Mouse (Mus musculus) kidney, postnatal 0 days (tissue): ENCODE data around the gene AU040320. TPM values are rescaled to one million over a fixed set of nuclear protein-coding genes. Genes with fewer than 3 reads are reported as not detected.
A peak's percentile ranks its signal among the peaks of the same experiment; 100 is the strongest.

Source experiments
- ATAC-seq: fragments of 200-750 bp; cut with Nextera tagmentation; replicated peaks from 2 replicates; pipeline ENCODE4 v1.8.0; 2017; ENCODE audit warnings: low read depth, moderate number of reproducible peaks, moderate TSS enrichment, moderate library complexity; ENCODE audit not compliant: low FRiP score
- DNase-seq: peaks from one replicate; pipeline ENCODE4 v3.0.0-alpha.2; 2016; ENCODE audit warnings: low spot score
- H3K27ac ChIP-seq: fragments of 300-500 bp; sonication (generic); 2 replicates; pipeline ENCODE4 v1.5.1; 2014; ENCODE audit warnings: mild to moderate bottlenecking
- H3K27me3 ChIP-seq: fragments of 300-500 bp; sonication (generic); 2 replicates; pipeline ENCODE4 v1.6.1; 2014; ENCODE audit warnings: low read length, mixed read lengths; ENCODE audit not compliant: insufficient read depth
- H3K36me3 ChIP-seq: fragments of 300-500 bp; sonication (generic); 2 replicates; pipeline ENCODE4 v1.6.1; 2014; ENCODE audit warnings: low read length, mixed read lengths; ENCODE audit not compliant: insufficient read depth
- H3K4me1 ChIP-seq: fragments of 300-500 bp; sonication (generic); replicated peaks from 2 replicates; pipeline ENCODE4 v1.6.1; 2014; ENCODE audit warnings: antibody characterized with exemption, low read length, mixed read lengths; ENCODE audit not compliant: insufficient read depth
- H3K4me2 ChIP-seq: fragments of 300-500 bp; sonication (generic); 2 replicates; pipeline ENCODE4 v1.6.1; 2014; ENCODE audit warnings: mild to moderate bottlenecking, low read length, moderate library complexity, mixed read lengths
- H3K4me3 ChIP-seq: fragments of 300-500 bp; sonication (generic); replicated peaks from 2 replicates; pipeline ENCODE4 v1.5.1; 2014; ENCODE audit warnings: low read depth, low read length
- H3K9ac ChIP-seq: fragments of 300-500 bp; sonication (generic); 2 replicates; pipeline ENCODE4 v1.6.1; 2014; ENCODE audit warnings: low read depth, low read length
- H3K9me3 ChIP-seq: fragments of 300-500 bp; sonication (generic); replicated peaks from 2 replicates; pipeline ENCODE4 v1.6.1; 2016; ENCODE audit warnings: low read length, inconsistent platforms, mixed read lengths
- CTCF ChIP-seq: IDR thresholded peaks from 2 replicates; pipeline ENCODE4 v1.5.1; 2016; ENCODE audit warnings: antibody characterized with exemption, low read depth, mild to moderate bottlenecking, moderate library complexity
- WGBS: fragments of 180-500 bp; shearing (Covaris S2); extraction: QIAGEN DNeasy Blood & Tissue Kit; methylation state at CpG from one replicate; pipeline ENCODE4 v1.1.7; 2014; 5-methylcytosine and 5-hydroxymethylcytosine counted together
- polyA plus RNA-seq: library from polyadenylated mRNA; unstranded; fragments of >200 nt; fragmentation: Nextera tagmentation; extraction: Ambion mirVana; gene quantifications from 2 replicates; pipeline ENCODE4 v1.2.1, GENCODE M21; 2015

The AU040320 gene
- polyA plus RNA-seq, 1 experiment from 2014 or later = 22.6 TPM

DNA sequence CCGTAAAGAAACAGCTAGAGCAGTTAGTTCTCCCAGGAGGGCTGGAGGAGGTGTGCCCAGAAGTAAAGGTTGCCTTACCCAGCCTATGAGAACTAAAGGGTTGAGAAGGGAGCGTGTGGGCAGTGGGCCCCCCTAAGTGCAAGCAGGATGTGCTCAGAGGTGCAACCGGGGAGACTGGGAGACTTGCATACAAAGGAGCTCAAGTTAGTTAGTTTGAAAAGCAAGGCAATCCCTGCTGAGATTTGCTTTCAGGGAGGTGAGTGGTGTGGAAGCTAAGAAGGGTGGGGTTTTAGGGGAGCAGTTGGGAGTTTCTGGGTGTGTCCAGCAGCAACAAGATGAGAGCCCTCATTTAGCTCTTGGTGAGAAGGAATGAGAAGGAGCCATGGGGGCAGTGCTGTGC, 89.6 kb downstream of the AU040320 start:
- no peak overlapping the region for H3K4me3 ChIP-seq
- H3K4me1 ChIP-seq = no peaks in the 10 kb centered on the region
- H3K4me2 ChIP-seq = no peak overlapping the region
- no peak for TF ChIP-seq CTCF
- ATAC-seq (no peak), DNase-seq (no peak)
- WGBS = 49% methylated on average over 3 of the region's 3 CpGs
- no peak overlapping the region for H3K9ac ChIP-seq
- H3K27me3 ChIP-seq = no peaks in the 10 kb centered on the region
- no peaks in the 10 kb centered on the region for H3K9me3 ChIP-seq
- peaks cover 32% of the 10 kb centered on the region for H3K36me3 ChIP-seq
- no peak overlapping the region for H3K27ac ChIP-seq

DNA sequence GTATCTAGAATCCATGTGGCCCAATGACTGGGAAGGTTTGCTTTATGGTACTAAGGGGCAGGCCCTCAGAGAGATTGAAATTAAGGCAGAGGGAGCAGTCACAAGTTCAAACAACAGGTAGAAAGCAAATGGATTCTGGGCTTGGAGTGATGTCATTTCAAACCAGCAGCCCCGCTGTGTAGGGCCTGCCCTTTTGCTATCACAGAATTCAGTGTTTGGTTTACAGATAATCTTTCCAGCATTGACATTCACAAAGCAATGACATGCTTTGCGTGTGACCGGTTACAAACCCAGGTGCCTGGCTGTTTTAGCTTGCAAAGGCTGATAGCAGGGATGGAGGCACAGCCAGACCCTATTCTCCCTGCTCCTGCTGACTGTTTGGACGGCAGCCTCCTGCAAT, 92.3 kb downstream of the AU040320 start:
- H3K36me3 ChIP-seq = peaks cover 37% of the 10 kb centered on the region
- 77% methylated on average over 4 of the region's 4 CpGs for WGBS
- no peak for ATAC-seq

DNA sequence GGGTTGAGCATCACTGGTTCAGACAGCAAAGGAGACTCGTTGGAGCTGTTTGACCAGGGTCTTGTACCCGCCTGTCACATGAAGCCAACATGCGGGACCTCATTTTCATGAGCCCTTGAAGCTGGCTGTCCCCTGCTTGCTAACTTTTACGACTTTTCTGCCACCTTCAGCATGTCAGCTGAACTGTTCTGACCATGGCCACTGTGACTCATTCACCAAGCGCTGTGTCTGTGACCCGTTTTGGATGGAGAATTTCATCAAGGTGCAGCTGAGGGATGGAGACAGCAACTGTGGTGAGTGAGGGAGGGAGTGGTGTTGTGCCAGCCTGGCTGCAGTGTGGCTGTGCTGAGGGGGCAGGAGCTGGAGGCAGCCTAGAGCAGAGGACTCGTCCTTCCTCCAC, 93.6 kb downstream of the AU040320 start:
- no peak for DNase-seq
- no peak overlapping the region for H3K4me3 ChIP-seq
- ATAC-seq = no peak; the same call in 1 of the 2 replicates
- H3K9me3 ChIP-seq = no peaks in the 10 kb centered on the region
- H3K9ac ChIP-seq = no peak overlapping the region
- WGBS = 49% methylated on average over 7 of the region's 7 CpGs
- H3K4me2 ChIP-seq = no peak overlapping the region
- H3K27me3 ChIP-seq = no peaks in the 10 kb centered on the region
- no peak overlapping the region for H3K27ac ChIP-seq
- peaks cover 40% of the 10 kb centered on the region for H3K36me3 ChIP-seq
- H3K4me1 ChIP-seq = no peaks in the 10 kb centered on the region
- no peak for TF ChIP-seq CTCF

More for the DNA sequence above, 92.3 kb downstream of the AU040320 start:
- Histone ChIP-seq H3K9me3 (no peaks in the 10 kb centered on the region), H3K4me1 (no peaks in the 10 kb centered on the region), H3K27me3 (no peaks in the 10 kb centered on the region), H3K9ac (no peak overlapping the region), H3K4me3 (no peak overlapping the region), H3K4me2 (no peak overlapping the region), H3K27ac (no peak overlapping the region)
- DNase-seq = no peak
- TF ChIP-seq CTCF = no peak

DNA sequence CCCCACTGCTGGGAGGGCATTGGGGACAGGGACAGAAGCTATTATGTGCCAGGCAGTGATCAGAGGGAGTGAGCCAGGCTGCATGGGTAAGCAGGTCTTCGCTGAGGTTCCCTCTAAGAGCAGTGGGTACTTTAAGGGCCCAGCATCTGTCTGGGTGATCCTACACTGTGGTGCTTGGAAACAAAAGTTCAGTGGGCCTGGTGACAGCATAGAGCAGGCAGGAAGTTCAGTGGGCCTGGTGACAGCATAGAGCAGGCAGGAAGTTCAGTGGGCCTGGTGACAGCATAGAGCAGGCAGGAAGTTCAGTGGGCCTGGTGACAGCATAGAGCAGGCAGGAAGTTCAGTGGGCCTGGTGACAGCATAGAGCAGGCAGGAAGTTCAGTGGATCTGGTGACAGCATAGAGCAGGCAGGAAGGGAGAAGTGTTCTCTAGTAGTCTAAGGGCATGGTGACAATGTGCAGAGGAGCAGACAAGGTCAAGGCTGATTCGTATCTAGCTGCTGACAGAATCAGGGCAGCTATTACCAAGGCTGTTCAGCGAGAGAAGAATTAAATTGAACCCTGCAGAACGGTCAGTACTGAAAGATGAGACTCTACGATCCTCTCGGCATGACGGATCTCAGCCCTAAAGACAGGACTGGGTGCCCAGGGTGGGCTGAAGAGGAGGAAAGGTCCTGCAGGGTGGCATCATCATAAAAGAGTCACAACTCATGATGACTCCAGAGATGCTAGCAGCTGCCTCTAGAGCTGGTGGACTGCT, 96.9 kb downstream of the AU040320 start:
- no peak overlapping the region for H3K9ac ChIP-seq
- no peak overlapping the region for H3K4me2 ChIP-seq
- no peak for TF ChIP-seq CTCF
- 0 out of 2 replicates have a peak overlapping the region, but pooled peaks have one; percentile 8 for H3K27ac ChIP-seq
- peaks cover 46% of the 10 kb centered on the region for H3K36me3 ChIP-seq
- 41% methylated on average over 7 of the region's 7 CpGs for WGBS
- no peaks in the 10 kb centered on the region for H3K27me3 ChIP-seq
- DNase-seq (peak; percentile 11), ATAC-seq (no peak)
- no peaks in the 10 kb centered on the region for H3K9me3 ChIP-seq
- no peaks in the 10 kb centered on the region for H3K4me1 ChIP-seq
- H3K4me3 ChIP-seq = no peak overlapping the region

DNA sequence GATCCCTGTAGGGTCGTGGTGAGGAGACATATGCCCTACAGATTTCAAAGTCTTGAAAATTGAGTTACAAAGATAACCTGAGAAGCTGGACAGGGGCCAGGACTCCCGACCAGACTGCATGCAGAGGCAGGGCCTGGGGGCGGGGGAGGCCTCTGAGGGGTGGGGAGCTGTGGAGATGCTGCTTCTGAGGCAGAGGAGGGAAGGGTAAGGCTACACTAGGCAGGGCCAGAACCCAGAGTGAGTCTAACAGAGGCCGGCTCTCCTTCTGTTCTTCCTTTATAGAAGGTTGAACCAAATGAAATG, 97.4 kb downstream of the AU040320 start:
- 37% methylated on average over 4 of the region's 4 CpGs for WGBS
- Histone ChIP-seq H3K36me3 (peaks cover 44% of the 10 kb centered on the region), H3K4me3 (no peak overlapping the region), H3K4me2 (no peak overlapping the region), H3K4me1 (no peaks in the 10 kb centered on the region), H3K27ac (0 out of 2 replicates have a peak overlapping the region, but pooled peaks have one; percentile 8), H3K9me3 (no peaks in the 10 kb centered on the region), H3K9ac (no peak overlapping the region), H3K27me3 (no peaks in the 10 kb centered on the region)
- ATAC-seq = no peak
- no peak for TF ChIP-seq CTCF
- peak; percentile 12 for DNase-seq

DNA sequence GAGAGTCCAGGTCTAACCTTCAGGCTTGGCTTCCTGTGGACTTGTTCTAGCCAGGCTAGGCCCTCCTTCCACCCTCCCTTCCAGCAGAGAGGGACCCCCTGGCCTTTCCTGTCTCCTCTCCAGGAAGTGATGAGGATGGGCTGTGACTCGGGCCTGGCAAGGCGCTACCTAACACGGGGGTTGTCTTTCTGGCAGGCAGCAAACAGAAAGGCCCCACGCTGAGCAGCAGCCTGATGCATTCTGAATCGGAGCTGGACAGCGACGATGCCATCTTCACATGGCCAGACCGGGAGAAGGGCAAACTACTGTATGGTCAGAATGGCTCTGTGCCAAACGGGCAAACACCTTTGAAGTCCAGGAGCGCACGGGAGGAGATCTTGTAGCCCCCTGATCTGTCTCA, 99.6 kb downstream of the AU040320 start:
- 65% methylated on average over 11 of the region's 11 CpGs for WGBS
- H3K27ac ChIP-seq = no peak overlapping the region
- H3K9me3 ChIP-seq = no peaks in the 10 kb centered on the region
- DNase-seq (no peak), ATAC-seq (no peak)
- TF ChIP-seq CTCF = no peak
- H3K27me3 ChIP-seq = no peaks in the 10 kb centered on the region
- H3K36me3 ChIP-seq = peaks cover 22% of the 10 kb centered on the region; the same call in 1 of the 2 replicates
- no peaks in the 10 kb centered on the region for H3K4me1 ChIP-seq
- no peak overlapping the region for H3K4me2 ChIP-seq
- H3K9ac ChIP-seq = no peak overlapping the region
- no peak overlapping the region for H3K4me3 ChIP-seq
